Mouse (Mus musculus) lung, embryonic 16.5 days (tissue): ENCODE measurements around the gene Vegfa. TPM values are rescaled to one million over a fixed set of nuclear protein-coding genes. Genes with fewer than 3 reads are reported as not detected.

Experiments
- ATAC-seq: fragments of 200-750 bp; cut with Nextera tagmentation; 2 replicates; pipeline ENCODE4 v1.8.0; 2017; ENCODE audit warnings: low read depth, mild to moderate bottlenecking, moderate library complexity
- H3K27ac ChIP-seq: fragments of 300-500 bp; sonication (generic); 2 replicates; pipeline ENCODE4 v1.5.1; 2014; ENCODE audit warnings: mild to moderate bottlenecking, control low read depth, low read length
- H3K27me3 ChIP-seq: fragments of 300-500 bp; sonication (generic); 2 replicates; pipeline ENCODE4 v1.6.1; 2014; ENCODE audit warnings: low read depth, low read length, mixed read lengths; ENCODE audit not compliant: control insufficient read depth, insufficient read depth
- H3K36me3 ChIP-seq: fragments of 300-500 bp; sonication (generic); 2 replicates; pipeline ENCODE4 v1.6.1; 2014; ENCODE audit warnings: low read length; ENCODE audit not compliant: control insufficient read depth, insufficient read depth
- H3K4me1 ChIP-seq: fragments of 300-500 bp; sonication (generic); replicated peaks from 2 replicates; pipeline ENCODE4 v1.6.1; 2014; ENCODE audit warnings: low read length, mixed read lengths; ENCODE audit not compliant: control insufficient read depth, insufficient read depth
- H3K4me2 ChIP-seq: fragments of 300-500 bp; sonication (generic); 2 replicates; pipeline ENCODE4 v1.6.1; 2014; ENCODE audit warnings: low read depth, low read length, control low read depth
- H3K4me3 ChIP-seq: fragments of 300-500 bp; sonication (generic); 2 replicates; pipeline ENCODE4 v1.5.1; 2014; ENCODE audit warnings: mild to moderate bottlenecking, low read length, control low read depth
- H3K9ac ChIP-seq: fragments of 300-500 bp; sonication (generic); 2 replicates; pipeline ENCODE4 v1.6.1; 2014; ENCODE audit warnings: low read length, control low read depth
- H3K9me3 ChIP-seq: fragments of 300-500 bp; sonication (generic); 2 replicates; pipeline ENCODE4 v1.6.1; 2016; ENCODE audit warnings: low read length; ENCODE audit not compliant: control insufficient read depth
- WGBS: fragments of 180-500 bp; shearing (Covaris S2); extraction: QIAGEN DNeasy Blood & Tissue Kit; methylation state at CpG from one replicate; pipeline ENCODE4 v1.1.7; 2014; 5-methylcytosine and 5-hydroxymethylcytosine counted together
- polyA plus RNA-seq: library from polyadenylated mRNA; unstranded; fragments of >200 nt; fragmentation: Nextera tagmentation; extraction: Ambion mirVana; gene quantifications from 2 replicates; pipeline ENCODE4 v1.2.1, GENCODE M21; 2015

The Vegfa gene
- 4.5 and 5.7 TPM in 2 replicates for polyA plus RNA-seq

GRCm38 (mm10) chr17:46032257-46032991 lies at the start of gene Vegfa:
TSS of gene Vegfa (minus strand) at chr17:46032369.
- H3K4me2 ChIP-seq = peak within 1 kb of the TSS; percentile 71
- peaks cover 35% of the 10 kb centered on the region for H3K4me1 ChIP-seq
- H3K9me3 ChIP-seq = no peaks in the 10 kb centered on the region
- peak within 1 kb of the TSS; percentile 89 for H3K4me3 ChIP-seq
- under 1% methylated on average over 40 of the region's 40 CpGs for WGBS
- H3K27ac ChIP-seq = peak within 1 kb of the TSS; percentile 95
- no peaks in the 10 kb centered on the region for H3K27me3 ChIP-seq
- H3K36me3 ChIP-seq = no peaks in the 10 kb centered on the region
- ATAC-seq = peak; percentile 86
- peak within 1 kb of the TSS; percentile 97 for H3K9ac ChIP-seq

GRCm38 (mm10) chr17:46081657-46082056 lies 49.5 kb upstream of the Vegfa start:
- Histone ChIP-seq H3K9me3 (peaks cover 2% of the 10 kb centered on the region; the same call in 1 of the 2 replicates), H3K4me3 (no peak overlapping the region), H3K4me2 (no peak overlapping the region), H3K4me1 (peaks cover 41% of the 10 kb centered on the region), H3K27ac (peak overlapping the region; percentile 34; the same call in 1 of the 2 replicates), H3K27me3 (no peaks in the 10 kb centered on the region), H3K9ac (peak overlapping the region; percentile 21; the same call in 1 of the 2 replicates), H3K36me3 (no peaks in the 10 kb centered on the region)
- WGBS = 42% methylated on average over 7 of the region's 7 CpGs
- no peak; the same call in 1 of the 2 replicates for ATAC-seq

GRCm38 (mm10) chr17:46081042-46081441 lies 48.9 kb upstream of the Vegfa start:
- Histone ChIP-seq H3K36me3 (no peaks in the 10 kb centered on the region), H3K9ac (0 out of 2 replicates have a peak overlapping the region, but pooled peaks have one; percentile 8), H3K4me2 (no peak overlapping the region), H3K4me3 (no peak overlapping the region), H3K9me3 (peaks cover 2% of the 10 kb centered on the region; the same call in 1 of the 2 replicates), H3K27ac (no peak overlapping the region), H3K27me3 (no peaks in the 10 kb centered on the region), H3K4me1 (peaks cover 35% of the 10 kb centered on the region)
- WGBS = 28% methylated on average over 5 of the region's 5 CpGs
- no peak for ATAC-seq

- no peak overlapping the region for H3K4me3 ChIP-seq
- no peaks in the 10 kb centered on the region for H3K36me3 ChIP-seq
- H3K27ac ChIP-seq = no peak overlapping the region
- H3K4me1 ChIP-seq = peaks cover 34% of the 10 kb centered on the region
- no peak for ATAC-seq
- peaks cover 2% of the 10 kb centered on the region; the same call in 1 of the 2 replicates for H3K9me3 ChIP-seq
- no peaks in the 10 kb centered on the region for H3K27me3 ChIP-seq
- WGBS = 67% methylated on average over 7 of the region's 7 CpGs
- no peak overlapping the region for H3K9ac ChIP-seq
- H3K4me2 ChIP-seq = no peak overlapping the region
Observed at GRCm38 (mm10) chr17:46080388-46080787, 48.2 kb upstream of the Vegfa start.

- ATAC-seq = no peak
- no peak overlapping the region for H3K27ac ChIP-seq
- H3K36me3 ChIP-seq = no peaks in the 10 kb centered on the region
- no peak overlapping the region for H3K9ac ChIP-seq
- H3K27me3 ChIP-seq = no peaks in the 10 kb centered on the region
- H3K9me3 ChIP-seq = peaks cover 2% of the 10 kb centered on the region; the same call in 1 of the 2 replicates
- WGBS = 59% methylated on average over 2 of the region's 2 CpGs
- H3K4me1 ChIP-seq = peaks cover 32% of the 10 kb centered on the region
- no peak overlapping the region for H3K4me2 ChIP-seq
- no peak overlapping the region for H3K4me3 ChIP-seq
Observed at GRCm38 (mm10) chr17:46079037-46079436, 46.9 kb upstream of the Vegfa start.

GRCm38 (mm10) chr17:46077921-46078534 lies 45.9 kb upstream of the Vegfa start:
- H3K4me3 ChIP-seq = no peak overlapping the region
- H3K4me2 ChIP-seq = no peak overlapping the region
- WGBS = 82% methylated on average over 12 of the region's 12 CpGs
- no peaks in the 10 kb centered on the region for H3K27me3 ChIP-seq
- H3K9me3 ChIP-seq = peaks cover 2% of the 10 kb centered on the region; the same call in 1 of the 2 replicates
- ATAC-seq = no peak
- no peaks in the 10 kb centered on the region for H3K36me3 ChIP-seq
- H3K4me1 ChIP-seq = peaks cover 31% of the 10 kb centered on the region
- no peak overlapping the region for H3K9ac ChIP-seq
- H3K27ac ChIP-seq = no peak overlapping the region

GRCm38 (mm10) chr17:46076260-46076551 lies 44.0 kb upstream of the Vegfa start:
- H3K4me3 ChIP-seq = no peak overlapping the region
- no peak for ATAC-seq
- peaks cover 2% of the 10 kb centered on the region; the same call in 1 of the 2 replicates for H3K9me3 ChIP-seq
- no peaks in the 10 kb centered on the region for H3K36me3 ChIP-seq
- no peaks in the 10 kb centered on the region for H3K27me3 ChIP-seq
- no peak overlapping the region for H3K4me2 ChIP-seq
- H3K9ac ChIP-seq = no peak overlapping the region
- WGBS = 67% methylated on average over 1 of the region's 1 CpGs
- H3K27ac ChIP-seq = no peak overlapping the region
- H3K4me1 ChIP-seq = peaks cover 23% of the 10 kb centered on the region

- H3K4me1 ChIP-seq = peaks cover 19% of the 10 kb centered on the region
- no peak for ATAC-seq
- H3K27me3 ChIP-seq = no peaks in the 10 kb centered on the region
- no peak overlapping the region for H3K4me2 ChIP-seq
- WGBS = 73% methylated on average over 5 of the region's 5 CpGs
- no peak overlapping the region for H3K4me3 ChIP-seq
- H3K36me3 ChIP-seq = no peaks in the 10 kb centered on the region
- H3K27ac ChIP-seq = no peak overlapping the region
- peaks cover 2% of the 10 kb centered on the region; the same call in 1 of the 2 replicates for H3K9me3 ChIP-seq
- no peak overlapping the region for H3K9ac ChIP-seq
Observed at GRCm38 (mm10) chr17:46075551-46076259, 43.5 kb upstream of the Vegfa start.

- H3K27ac ChIP-seq = no peak overlapping the region
- H3K4me2 ChIP-seq = no peak overlapping the region
- H3K36me3 ChIP-seq = no peaks in the 10 kb centered on the region
- no peak overlapping the region for H3K4me3 ChIP-seq
- peaks cover 2% of the 10 kb centered on the region; the same call in 1 of the 2 replicates for H3K9me3 ChIP-seq
- H3K9ac ChIP-seq = no peak overlapping the region
- H3K27me3 ChIP-seq = no peaks in the 10 kb centered on the region
- 42% methylated on average over 3 of the region's 3 CpGs for WGBS
- peaks cover 19% of the 10 kb centered on the region for H3K4me1 ChIP-seq
- no peak; the same call in 1 of the 2 replicates for ATAC-seq
Observed at GRCm38 (mm10) chr17:46075116-46075485, 42.9 kb upstream of the Vegfa start.
